Mouse (Mus musculus) intestine, embryonic 14.5 days (tissue): Measurements from ENCODE around the gene Pex5l. TPM values are rescaled to one million over a fixed set of nuclear protein-coding genes. Genes with fewer than 3 reads are reported as not detected.

Source experiments
- ATAC-seq: fragments of 200-750 bp; cut with Nextera tagmentation; replicated peaks from 2 replicates; pipeline ENCODE4 v1.8.0; 2017; ENCODE audit warnings: low read depth, moderate number of reproducible peaks, moderate TSS enrichment, moderate library complexity; ENCODE audit not compliant: low FRiP score, low TSS enrichment
- DNase-seq: peaks from one replicate; pipeline ENCODE4 v3.0.0-alpha.2; 2018; ENCODE audit warnings: low spot score
- H3K27ac ChIP-seq: fragments of 300-500 bp; sonication (generic); 2 replicates; pipeline ENCODE4 v1.5.1; 2014; ENCODE audit warnings: low read depth, mild to moderate bottlenecking, control low read depth
- H3K27me3 ChIP-seq: fragments of 300-500 bp; sonication (generic); replicated peaks from 2 replicates; pipeline ENCODE4 v1.6.1; 2014; ENCODE audit warnings: low read length, control low read depth; ENCODE audit not compliant: control insufficient read depth, insufficient read depth
- H3K36me3 ChIP-seq: fragments of 300-500 bp; sonication (generic); 2 replicates; pipeline ENCODE4 v1.6.1; 2014; ENCODE audit warnings: low read length, control low read depth; ENCODE audit not compliant: control insufficient read depth, insufficient read depth
- H3K4me1 ChIP-seq: fragments of 300-500 bp; sonication (generic); replicated peaks from 2 replicates; pipeline ENCODE4 v1.6.1; 2014; ENCODE audit warnings: low read length, control low read depth, mixed read lengths; ENCODE audit not compliant: control insufficient read depth, insufficient read depth
- H3K4me2 ChIP-seq: fragments of 300-500 bp; sonication (generic); 2 replicates; pipeline ENCODE4 v1.6.1; 2014; ENCODE audit warnings: low read length
- H3K4me3 ChIP-seq: fragments of 300-500 bp; sonication (generic); 2 replicates; pipeline ENCODE4 v1.5.1; 2014; ENCODE audit warnings: low read depth, low read length, control low read depth, mixed read lengths
- H3K9ac ChIP-seq: fragments of 300-500 bp; sonication (generic); 2 replicates; pipeline ENCODE4 v1.6.1; 2014; ENCODE audit warnings: mild to moderate bottlenecking, low read length
- H3K9me3 ChIP-seq: fragments of 300-500 bp; sonication (generic); 2 replicates; pipeline ENCODE4 v1.6.1; 2016; ENCODE audit warnings: low read length, control low read depth; ENCODE audit not compliant: control insufficient read depth
- WGBS: fragments of 180-500 bp; shearing (Covaris S2); extraction: QIAGEN DNeasy Blood & Tissue Kit; methylation state at CpG from one replicate; pipeline ENCODE4 v1.1.7; 2014; 5-methylcytosine and 5-hydroxymethylcytosine counted together
- polyA plus RNA-seq: library from polyadenylated mRNA; unstranded; fragments of >200 nt; fragmentation: Nextera tagmentation; extraction: Ambion mirVana; gene quantifications from 2 replicates; pipeline ENCODE4 v1.2.1, GENCODE M21; 2014

Pex5l gene
- polyA plus RNA-seq, 1 experiment from 2014 or later: 0.16 TPM

DNA sequence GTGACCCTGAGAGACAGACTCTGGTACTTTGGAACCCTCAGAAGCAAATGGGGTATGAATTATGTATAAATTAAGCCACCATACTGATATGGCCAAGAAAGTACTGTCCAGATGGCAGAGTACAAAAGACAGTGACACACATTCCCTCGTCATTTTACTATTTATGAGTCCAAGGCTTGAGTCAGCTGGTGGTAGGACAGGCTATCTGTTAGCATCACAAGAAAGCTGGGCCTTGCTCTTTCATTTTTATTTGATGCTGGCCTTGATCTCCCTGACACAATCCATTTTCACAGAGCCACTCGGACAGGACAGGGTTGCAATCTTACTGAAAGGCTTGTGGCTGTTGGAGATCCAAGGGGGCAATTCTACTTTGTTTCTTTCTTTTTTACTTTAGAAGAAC lies 67.4 kb downstream of the Pex5l start:
- Histone ChIP-seq H3K9ac (no peak overlapping the region), H3K4me1 (no peaks in the 10 kb centered on the region), H3K9me3 (no peaks in the 10 kb centered on the region), H3K36me3 (no peaks in the 10 kb centered on the region), H3K27me3 (no peaks in the 10 kb centered on the region), H3K4me2 (no peak overlapping the region), H3K4me3 (no peak overlapping the region), H3K27ac (no peak overlapping the region)
- WGBS: 80% methylated on average over 2 of the region's 2 CpGs
- DNase-seq (no peak), ATAC-seq (no peak)

GRCm38 (mm10) chr3:33074266-33074981 lies 68.6 kb downstream of the Pex5l start:
- WGBS: 61% methylated on average over 10 of the region's 10 CpGs
- no peak for DNase-seq

GRCm38 (mm10) chr3:33073905-33074265 lies 69.2 kb downstream of the Pex5l start:
- H3K9ac ChIP-seq: no peak overlapping the region
- no peaks in the 10 kb centered on the region for H3K27me3 ChIP-seq
- H3K4me3 ChIP-seq: no peak overlapping the region
- DNase-seq: no peak
- 90% methylated on average over 1 of the region's 1 CpGs for WGBS
- H3K4me1 ChIP-seq: no peaks in the 10 kb centered on the region
- no peak overlapping the region for H3K4me2 ChIP-seq
- no peaks in the 10 kb centered on the region for H3K9me3 ChIP-seq
- H3K27ac ChIP-seq: no peak overlapping the region
- H3K36me3 ChIP-seq: no peaks in the 10 kb centered on the region
- ATAC-seq: no peak

More at GRCm38 (mm10) chr3:33074266-33074981, 68.6 kb downstream of the Pex5l start:
- Histone ChIP-seq H3K9ac (no peak overlapping the region), H3K9me3 (no peaks in the 10 kb centered on the region), H3K27me3 (no peaks in the 10 kb centered on the region), H3K27ac (no peak overlapping the region), H3K36me3 (no peaks in the 10 kb centered on the region), H3K4me2 (no peak overlapping the region), H3K4me1 (no peaks in the 10 kb centered on the region), H3K4me3 (no peak overlapping the region)
- ATAC-seq: no peak

GRCm38 (mm10) chr3:33070771-33071170 lies 72.3 kb downstream of the Pex5l start:
- H3K9ac ChIP-seq: no peak overlapping the region
- ATAC-seq (no peak), DNase-seq (no peak)
- no peak overlapping the region for H3K4me2 ChIP-seq
- H3K27me3 ChIP-seq: no peaks in the 10 kb centered on the region
- H3K36me3 ChIP-seq: no peaks in the 10 kb centered on the region
- no peak overlapping the region for H3K27ac ChIP-seq
- WGBS: 95% methylated on average over 6 of the region's 6 CpGs
- no peak overlapping the region for H3K4me3 ChIP-seq
- no peaks in the 10 kb centered on the region for H3K9me3 ChIP-seq
- no peaks in the 10 kb centered on the region for H3K4me1 ChIP-seq

GRCm38 (mm10) chr3:33068146-33068545 lies 74.9 kb downstream of the Pex5l start:
- no peaks in the 10 kb centered on the region for H3K4me1 ChIP-seq
- H3K4me3 ChIP-seq: no peak overlapping the region
- H3K9me3 ChIP-seq: no peaks in the 10 kb centered on the region
- no peak overlapping the region for H3K4me2 ChIP-seq
- no peaks in the 10 kb centered on the region for H3K36me3 ChIP-seq
- WGBS: 90% methylated on average over 5 of the region's 5 CpGs
- no peaks in the 10 kb centered on the region for H3K27me3 ChIP-seq
- no peak overlapping the region for H3K9ac ChIP-seq
- ATAC-seq (no peak), DNase-seq (no peak)
- H3K27ac ChIP-seq: no peak overlapping the region

DNA sequence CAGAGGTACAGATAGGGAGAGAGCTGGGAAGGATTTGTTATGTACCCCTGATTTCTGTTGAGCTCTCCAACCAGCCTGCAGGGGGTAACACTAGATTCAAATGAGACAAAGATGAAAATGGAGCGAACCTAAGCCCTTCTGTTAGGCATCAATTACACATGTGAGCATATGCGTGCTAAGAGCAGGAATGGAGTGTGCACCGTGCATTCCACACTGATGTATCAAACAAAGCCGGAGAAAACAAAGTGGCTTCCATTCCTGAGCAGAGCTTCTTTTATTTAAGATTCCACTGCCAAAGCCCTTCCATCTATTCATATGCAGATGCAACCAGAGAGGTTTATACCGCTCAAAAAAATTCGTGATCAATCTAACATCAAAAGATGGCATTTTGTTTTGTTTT lies 79.5 kb downstream of the Pex5l start:
- H3K4me1 ChIP-seq: no peaks in the 10 kb centered on the region

GRCm38 (mm10) chr3:33061428-33061827 lies 81.6 kb downstream of the Pex5l start:
- no peak for DNase-seq
- H3K9me3 ChIP-seq: no peaks in the 10 kb centered on the region
- no peak for ATAC-seq
- H3K4me1 ChIP-seq: no peaks in the 10 kb centered on the region
- 84% methylated on average over 2 of the region's 2 CpGs for WGBS
- no peak overlapping the region for H3K4me2 ChIP-seq
- H3K27ac ChIP-seq: no peak overlapping the region
- H3K36me3 ChIP-seq: no peaks in the 10 kb centered on the region
- no peak overlapping the region for H3K9ac ChIP-seq
- H3K27me3 ChIP-seq: no peaks in the 10 kb centered on the region
- H3K4me3 ChIP-seq: no peak overlapping the region

More for the DNA sequence above, 79.5 kb downstream of the Pex5l start:
- H3K27ac ChIP-seq: no peak overlapping the region
- WGBS: 57% methylated on average over 6 of the region's 6 CpGs
- H3K4me3 ChIP-seq: no peak overlapping the region
- no peaks in the 10 kb centered on the region for H3K9me3 ChIP-seq
- H3K36me3 ChIP-seq: no peaks in the 10 kb centered on the region
- H3K9ac ChIP-seq: no peak overlapping the region
- H3K4me2 ChIP-seq: no peak overlapping the region
- no peak for DNase-seq
- ATAC-seq: no peak
- H3K27me3 ChIP-seq: no peaks in the 10 kb centered on the region

GRCm38 (mm10) chr3:33061016-33061415 lies 82.0 kb downstream of the Pex5l start:
- no peaks in the 10 kb centered on the region for H3K9me3 ChIP-seq
- no peak overlapping the region for H3K4me2 ChIP-seq
- no peak overlapping the region for H3K9ac ChIP-seq
- DNase-seq (no peak), ATAC-seq (no peak)
- no peaks in the 10 kb centered on the region for H3K36me3 ChIP-seq
- H3K27me3 ChIP-seq: no peaks in the 10 kb centered on the region
- WGBS: 81% methylated on average over 4 of the region's 4 CpGs
- no peak overlapping the region for H3K4me3 ChIP-seq
- H3K4me1 ChIP-seq: no peaks in the 10 kb centered on the region
- no peak overlapping the region for H3K27ac ChIP-seq

- no peak overlapping the region for H3K4me2 ChIP-seq
- H3K4me1 ChIP-seq: no peaks in the 10 kb centered on the region
- 48% methylated on average over 7 of the region's 7 CpGs for WGBS
- no peak overlapping the region for H3K9ac ChIP-seq
- H3K27ac ChIP-seq: no peak overlapping the region
- no peak overlapping the region for H3K4me3 ChIP-seq
- H3K36me3 ChIP-seq: no peaks in the 10 kb centered on the region
- DNase-seq (no peak), ATAC-seq (no peak)
- H3K27me3 ChIP-seq: no peaks in the 10 kb centered on the region
- no peaks in the 10 kb centered on the region for H3K9me3 ChIP-seq
Observed at GRCm38 (mm10) chr3:33060343-33060937, 82.6 kb downstream of the Pex5l start.
